Mouse (Mus musculus) ovary, adult 10 weeks (tissue): ENCODE measurements around the gene Olfr272. TPM values are rescaled to one million over a fixed set of nuclear protein-coding genes. Genes with fewer than 3 reads are reported as not detected.

Source experiments
- polyA plus RNA-seq: library from polyadenylated mRNA; stranded (reverse); fragments of 350-450 nt; fragmentation: Illumina TruSeq; extraction: RNeasy Lipid Tissue Mini Kit (QIAGEN cat#74804); gene quantifications from one replicate; pipeline ENCODE4 v1.2.3, GENCODE M21; 2014

The Olfr272 gene
- not detected for polyA plus RNA-seq

GRCm38 (mm10) chr4:52919078-52919477, at the start of gene Olfr272:
TSS of gene Olfr272 (minus strand) at chr4:52919178.

DNA sequence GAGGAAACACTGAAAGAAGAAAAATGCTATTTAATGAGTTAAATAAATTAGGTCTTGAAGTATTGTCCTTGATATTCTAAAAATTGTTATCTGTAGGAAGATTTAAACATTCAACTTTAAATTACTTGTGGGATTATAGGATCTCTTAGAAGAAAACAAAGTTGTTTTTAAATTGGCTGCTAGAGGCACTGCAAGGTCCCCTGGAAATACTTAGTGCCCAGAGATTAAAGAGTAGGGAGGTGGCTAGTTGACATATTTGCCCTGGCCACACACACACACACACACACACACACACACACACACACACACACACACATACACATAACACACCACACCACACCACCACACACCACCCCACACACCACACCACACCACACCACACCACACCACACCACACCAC, 45.3 kb upstream of the Olfr272 start, which contains the start of gene Olfr270:
Olfr270 (plus strand) TSS at position 301 of the 400 bp plus-strand sequence.

Other genes with a start within 250 kb of the Olfr272 start
- not detected for gene Olfr275, start 104.6 kb downstream of the Olfr272 start, polyA plus RNA-seq
- not detected for gene Olfr273, start 59.9 kb downstream of the Olfr272 start, polyA plus RNA-seq
- not detected for gene Olfr270, start 45.4 kb upstream of the Olfr272 start, polyA plus RNA-seq
- not detected for gene Nipsnap3a, start 70.1 kb upstream of the Olfr272 start, polyA plus RNA-seq
- 64.7 TPM for gene Nipsnap3b, start 92.7 kb upstream of the Olfr272 start, polyA plus RNA-seq
- 351 TPM for gene Abca1, start 240.7 kb upstream of the Olfr272 start, polyA plus RNA-seq